Mouse (Mus musculus): ENCODE measurements around the gene Tlcd2.

DNA sequence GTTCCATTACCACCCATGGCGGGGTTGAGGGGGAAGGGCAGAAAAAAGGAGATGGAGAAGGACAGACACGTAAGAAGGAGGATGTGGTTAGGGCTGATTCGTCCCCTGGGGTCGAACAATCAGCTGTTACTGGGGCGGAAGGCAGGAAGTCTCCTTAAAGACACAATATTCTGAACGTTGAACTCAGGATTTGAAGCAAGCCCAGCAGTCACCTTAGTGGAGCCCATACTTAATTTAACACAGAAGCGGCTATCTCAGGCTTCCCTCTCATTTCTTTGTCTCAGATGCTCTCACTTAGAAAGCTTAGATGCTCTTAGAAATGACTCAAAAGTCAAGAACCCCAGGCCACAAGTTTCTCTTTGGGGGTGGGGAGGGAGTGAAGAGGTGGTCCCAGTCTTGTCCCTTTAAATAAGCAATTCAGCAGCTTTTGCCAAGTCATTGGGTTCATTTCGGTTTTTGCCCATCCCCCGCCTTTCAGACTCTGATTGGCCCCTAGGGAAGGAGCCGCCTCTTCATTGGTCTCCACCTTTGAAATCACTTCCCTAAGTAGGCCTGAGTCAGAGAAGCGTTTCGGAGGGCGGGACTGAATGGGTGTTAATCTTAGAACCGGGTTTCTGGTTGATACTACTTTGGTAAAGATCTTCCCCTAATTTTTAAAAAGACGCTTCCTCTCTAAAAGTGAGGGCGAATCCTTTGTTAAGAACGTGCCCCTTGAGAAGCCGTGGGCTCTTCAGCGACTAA, 1.2 kb upstream of the Tlcd2 start:
- no peak for TF ChIP-seq CTCF (IDR thresholded peaks at IDR 0.05)
- 0 out of 2 replicates have a peak, but pooled peaks have one; percentile 66 for TF ChIP-seq EP300 (IDR thresholded peaks at IDR 0.05; ENCODE audit: insufficient read depth, low read depth, low read length)

Measured in heart, adult 2 months (tissue).